Mouse (Mus musculus) ES-CJ7 (cell line): ENCODE measurements around the gene Zfp46.
A peak's percentile ranks its signal among the peaks of the same experiment; 100 is the strongest.

ENCODE experiments used
- DNase-seq: peaks from one replicate; pipeline ENCODE4 v3.0.0; 2011; ENCODE audit warnings: low read depth, low spot score

Gene Zfp46

DNA sequence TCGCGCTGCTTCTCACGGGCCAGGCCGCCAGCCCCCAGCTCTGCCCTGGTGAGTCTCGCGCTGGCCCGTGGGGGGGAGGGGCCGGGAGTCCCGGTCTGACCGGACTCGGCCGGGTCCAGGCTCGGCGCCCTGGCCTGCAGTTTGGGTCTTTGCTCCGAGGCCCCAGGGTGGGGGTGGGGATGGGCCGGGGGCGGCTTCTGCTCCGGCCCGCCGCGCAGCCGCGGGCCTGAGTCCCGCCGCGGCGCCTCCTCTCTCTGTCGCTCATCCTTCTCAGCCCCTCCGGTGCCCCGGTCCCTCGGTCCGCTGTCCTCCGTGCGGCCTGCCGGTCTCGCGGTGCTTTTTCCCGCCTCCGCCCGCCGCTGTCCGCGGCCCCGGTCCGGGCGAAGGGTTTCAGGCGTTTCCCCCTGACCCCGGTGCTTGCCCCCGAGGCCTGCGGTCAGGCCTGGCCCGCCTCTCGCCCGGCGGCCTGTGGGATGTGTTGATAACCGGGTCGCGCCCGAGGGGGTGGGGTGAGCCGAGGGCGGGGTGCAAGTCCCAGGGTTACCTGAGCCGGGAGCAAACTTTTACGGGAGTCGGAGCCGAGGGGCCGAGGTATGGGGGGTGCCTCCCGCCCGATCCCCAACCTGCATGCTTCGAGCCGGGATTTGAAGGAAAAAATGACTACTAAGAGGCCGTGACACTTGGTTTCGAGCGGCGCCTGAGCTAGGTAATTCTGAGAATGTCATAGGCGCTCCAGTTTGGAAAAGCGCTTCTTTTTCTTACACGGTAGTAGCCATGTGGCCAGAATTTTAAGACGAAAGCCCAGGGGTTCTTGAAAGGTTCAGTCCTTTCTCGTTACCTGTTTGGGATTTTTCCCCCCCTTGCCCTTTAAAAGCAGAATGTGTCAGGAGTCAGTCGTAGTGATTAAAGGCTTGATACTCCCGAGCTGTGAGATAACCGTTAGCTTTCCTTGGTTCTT lies 26.8 kb downstream of the Zfp46 start:
- DNase-seq, result peak; percentile 63

DNA sequence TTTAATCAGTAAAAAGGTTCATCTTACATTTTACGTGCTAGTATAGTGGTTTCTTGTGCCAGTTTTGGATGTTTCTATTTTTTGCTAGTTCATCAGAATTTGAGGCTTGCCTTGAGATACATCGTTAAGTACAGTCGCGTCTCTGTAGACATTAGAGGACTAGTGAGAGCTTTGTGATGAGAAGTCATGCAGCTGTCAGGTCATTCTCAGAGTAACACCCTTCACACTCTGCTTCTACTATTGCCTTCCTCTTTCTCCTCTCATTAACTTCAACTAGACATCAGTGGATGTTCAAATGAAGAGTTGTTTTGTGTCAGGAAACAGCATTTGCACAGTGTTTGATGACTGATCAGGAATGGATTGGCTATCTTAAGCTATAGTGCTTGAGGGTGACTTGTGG lies 28.1 kb downstream of the Zfp46 start:
- no peak for DNase-seq

DNA sequence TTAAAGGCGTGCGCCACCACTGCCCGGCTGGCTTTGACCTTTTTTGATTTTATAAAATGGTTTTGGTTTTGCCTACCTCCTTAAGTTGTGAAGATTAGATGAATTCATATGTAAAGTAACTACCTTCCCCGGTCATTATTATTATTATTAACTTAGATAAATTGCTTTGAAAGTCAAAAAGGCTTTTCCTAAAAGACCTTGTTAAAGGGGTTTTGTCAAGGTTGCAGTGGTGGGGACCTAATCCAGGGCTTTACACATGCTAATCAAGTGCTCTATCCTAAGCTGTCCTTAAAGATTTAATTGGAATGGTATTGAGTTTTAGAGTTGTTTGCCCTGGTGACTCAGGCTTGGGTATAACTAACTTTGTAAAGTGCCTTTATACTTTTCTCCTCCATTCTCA lies 33.2 kb downstream of the Zfp46 start:
- DNase-seq, result peak; percentile 95

DNA sequence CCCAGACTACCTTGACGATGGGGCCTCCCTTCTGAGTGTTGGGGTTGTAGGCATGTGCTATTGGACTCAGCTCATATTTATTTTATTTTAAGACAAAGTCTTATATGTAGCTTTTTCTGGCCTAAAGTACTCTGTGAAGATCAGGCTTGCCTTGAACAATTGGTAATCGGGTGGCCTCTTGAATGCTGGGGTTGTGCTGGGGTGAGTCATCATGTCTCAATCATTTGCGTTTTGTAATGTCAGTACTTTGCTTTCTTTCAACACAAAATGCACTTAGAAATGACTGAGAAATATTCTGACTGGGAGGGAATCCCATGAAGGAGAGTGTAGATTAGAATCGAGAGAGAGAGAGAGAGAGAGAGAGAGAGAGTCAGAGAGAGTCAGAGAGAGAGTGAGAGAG lies 35.5 kb downstream of the Zfp46 start:
- DNase-seq, result no peak

DNA sequence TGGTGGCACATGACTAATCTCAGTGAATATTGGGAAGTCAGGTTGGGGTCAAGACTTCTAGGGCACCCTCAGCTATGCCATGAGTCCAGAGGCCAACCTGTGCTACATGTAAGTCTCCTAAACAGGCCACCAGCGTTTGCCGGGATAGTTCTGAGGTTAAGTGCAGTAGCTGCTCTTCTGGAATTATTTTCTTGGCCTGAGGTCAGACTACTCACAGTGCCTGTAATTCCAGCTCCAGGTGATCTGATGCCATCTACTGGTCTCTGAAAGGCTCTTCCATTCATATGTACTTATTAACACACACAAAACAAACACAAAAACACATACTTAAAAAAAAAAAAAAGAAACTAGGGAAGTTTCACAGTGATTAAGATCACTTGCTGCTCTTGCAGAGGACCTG lies 39.7 kb downstream of the Zfp46 start:
- no peak for DNase-seq

DNA sequence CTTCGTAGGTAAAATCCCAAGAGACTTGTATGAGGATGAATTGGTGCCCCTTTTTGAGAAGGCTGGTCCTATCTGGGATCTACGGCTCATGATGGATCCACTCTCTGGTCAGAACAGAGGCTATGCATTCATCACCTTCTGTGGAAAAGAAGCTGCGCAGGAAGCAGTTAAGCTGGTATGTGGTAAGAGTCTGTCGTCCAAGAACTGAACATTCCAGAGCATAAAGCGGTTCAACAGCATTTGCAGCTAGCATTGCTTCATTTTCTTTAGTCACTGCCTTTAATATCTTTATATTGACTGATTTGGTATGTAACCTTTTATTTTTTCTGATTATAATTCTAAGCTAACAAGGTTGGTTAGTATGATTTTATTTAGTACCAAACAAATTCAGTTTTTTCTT lies 42.8 kb downstream of the Zfp46 start:
- no peak for DNase-seq

DNA sequence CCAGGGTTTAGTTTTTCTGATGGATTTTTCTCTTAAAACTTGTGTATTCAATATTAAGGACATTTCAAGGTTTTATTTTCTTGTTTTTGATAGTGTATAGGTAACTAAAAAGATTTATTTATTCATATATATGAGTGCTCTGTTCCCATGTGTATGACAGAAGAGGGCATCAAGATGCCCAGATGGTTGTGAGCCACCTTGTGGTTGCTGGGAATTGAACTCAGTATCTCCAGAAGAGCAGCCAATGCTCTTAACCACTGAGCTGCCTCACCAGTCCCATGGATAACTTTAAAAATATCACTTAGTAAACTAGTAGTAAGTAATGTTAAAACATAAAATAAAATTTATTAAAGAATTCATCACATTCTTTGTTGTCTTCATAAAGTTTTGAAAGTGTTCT lies 43.6 kb downstream of the Zfp46 start:
- no peak for DNase-seq

DNA sequence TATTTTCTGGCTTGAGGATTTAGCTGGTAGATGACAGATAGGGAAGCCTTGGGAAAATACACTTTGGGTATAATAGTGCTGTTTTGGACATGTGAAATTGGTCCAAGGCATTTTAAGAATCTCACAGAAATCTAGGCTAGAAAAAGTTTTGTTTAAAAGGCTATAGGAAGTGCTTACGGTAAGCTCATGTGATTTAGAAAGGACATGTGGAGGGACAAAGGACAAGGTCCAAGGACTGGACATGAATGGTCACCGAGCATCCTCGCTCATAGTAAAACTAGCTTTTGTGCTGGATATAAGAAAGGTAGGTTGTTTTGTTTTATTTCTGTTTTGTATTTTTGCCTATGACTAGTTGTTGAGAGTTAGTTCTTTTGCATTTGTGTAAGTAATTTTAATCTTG lies 47.2 kb downstream of the Zfp46 start:
- DNase-seq, result no peak

DNA sequence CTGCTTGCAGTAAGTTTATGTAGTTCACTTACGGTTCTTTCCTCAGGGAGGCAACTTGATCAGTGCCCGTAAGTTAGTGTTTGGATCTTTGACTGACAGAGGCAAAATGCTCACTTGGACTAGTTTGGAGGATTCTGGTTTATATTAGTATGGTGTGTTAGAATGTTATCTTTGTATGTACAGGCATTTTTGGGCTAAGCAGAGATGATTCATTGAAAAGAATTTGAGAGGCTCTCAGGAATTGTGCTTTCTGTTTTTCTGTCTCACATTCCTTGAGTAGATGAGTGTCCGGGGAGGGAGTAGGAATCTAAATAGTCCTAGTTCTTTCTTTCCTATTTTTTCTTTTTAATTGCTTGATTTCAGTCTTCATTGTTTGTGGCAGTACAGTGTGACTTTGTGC lies 48.7 kb downstream of the Zfp46 start:
- DNase-seq, result no peak

DNA sequence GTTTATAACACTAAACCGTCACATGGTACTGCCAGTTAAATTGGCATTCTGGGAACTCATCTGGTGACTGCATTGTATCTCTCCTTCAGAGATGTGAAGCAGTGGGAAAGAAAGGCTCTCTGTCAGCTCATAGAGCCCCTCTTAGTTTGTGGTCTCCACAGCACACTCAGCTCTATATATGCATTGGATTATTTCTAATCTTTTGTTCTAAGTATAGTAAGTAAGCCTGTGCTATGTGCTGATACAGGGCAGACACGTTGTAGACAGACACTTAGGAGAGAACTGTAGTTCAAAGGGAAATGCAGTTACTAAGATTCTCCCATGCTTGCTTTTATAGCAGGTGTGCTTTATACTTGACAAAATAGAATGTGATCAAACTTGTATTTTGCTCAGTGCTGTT lies 50.6 kb downstream of the Zfp46 start:
- no peak for DNase-seq

DNA sequence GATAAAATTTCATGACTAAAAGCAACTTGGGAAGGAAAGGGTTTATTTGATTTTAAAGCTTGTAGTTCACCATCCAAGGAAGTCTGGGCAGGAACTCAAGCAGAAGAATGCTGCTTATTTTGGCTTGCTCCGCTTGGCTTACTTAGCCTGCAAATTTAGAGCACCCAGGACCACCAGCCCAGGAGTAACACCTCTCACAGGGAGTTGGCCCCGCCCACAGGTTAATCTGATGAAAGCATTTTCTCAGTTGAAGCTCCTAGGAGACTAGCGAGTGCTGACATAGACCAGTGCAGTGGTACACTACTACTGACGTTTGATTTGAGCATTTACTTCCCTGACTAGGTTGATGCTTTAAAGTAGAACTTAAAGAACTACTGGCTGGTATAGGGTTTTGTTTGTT lies 52.6 kb downstream of the Zfp46 start:
- DNase-seq, result peak; percentile 40
